Mouse (Mus musculus): Measurements from ENCODE around the gene Palld. TPM values are rescaled to one million over a fixed set of nuclear protein-coding genes. Genes with fewer than 3 reads are reported as not detected.

Gene Palld
- polyA plus RNA-seq, 1 experiment from 2014 or later, result 7.2 TPM

DNA sequence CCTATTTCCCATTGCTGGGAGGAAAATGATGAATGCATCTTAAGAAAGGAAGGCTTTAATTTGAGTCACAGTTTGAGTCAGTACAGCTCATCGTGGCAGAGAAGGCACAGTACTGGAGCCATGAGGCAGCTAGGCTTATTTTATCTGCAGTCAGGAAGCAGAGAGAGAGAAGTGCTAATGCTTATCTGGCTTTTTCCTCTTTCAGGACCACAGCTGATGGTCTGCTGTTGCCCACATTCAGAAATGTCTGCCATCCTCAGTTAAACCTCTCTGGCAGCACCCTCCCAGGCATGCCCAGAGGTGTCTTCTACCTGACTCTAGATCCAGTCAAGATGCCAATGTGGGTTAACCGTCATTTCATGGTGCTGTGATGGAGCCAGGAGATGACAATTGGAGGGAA is 438.1 kb downstream of the Palld start:
- Histone ChIP-seq H3K79me2 (ENCODE audit: inconsistent target) (no peaks in the 10 kb centered on the region), H3K27ac (no peak overlapping the region), H3K4me3 (ENCODE audit: inconsistent target) (no peak overlapping the region), H3K36me3 (ENCODE audit: inconsistent target) (no peaks in the 10 kb centered on the region)
- WGBS (ENCODE audit: missing documents), result 58% methylated on average over 2 of the region's 2 CpGs

GRCm38 (mm10) chr8:61462221-61462620 is 440.3 kb downstream of the Palld start:
- no peaks in the 10 kb centered on the region for H3K79me2 ChIP-seq (ENCODE audit: inconsistent target)
- WGBS (ENCODE audit: missing documents), result 95% methylated on average over 5 of the region's 5 CpGs
- H3K4me3 ChIP-seq (ENCODE audit: inconsistent target), result no peak overlapping the region
- H3K36me3 ChIP-seq (ENCODE audit: inconsistent target), result no peaks in the 10 kb centered on the region
- H3K27ac ChIP-seq, result no peak overlapping the region

Other genes with a start within 250 kb of the Palld start
- 12.5 to 33.9 TPM (median 19.5 TPM) in 3 replicates for gene Ddx60, start 25.4 kb upstream of the Palld start, polyA plus RNA-seq (2018)
- gene Anxa10, start 220.5 kb upstream of the Palld start, polyA plus RNA-seq (2018), result not detected in 3 replicates

All from macrophage (primary cell).